Mouse (Mus musculus): ENCODE results near the gene C1ra.
"Not testable (repeated sequence)": the region's sequence is repeated elsewhere in the genome, so short reads cannot be mapped to it uniquely, and the experiment has no call there.

The C1ra gene

DNA sequence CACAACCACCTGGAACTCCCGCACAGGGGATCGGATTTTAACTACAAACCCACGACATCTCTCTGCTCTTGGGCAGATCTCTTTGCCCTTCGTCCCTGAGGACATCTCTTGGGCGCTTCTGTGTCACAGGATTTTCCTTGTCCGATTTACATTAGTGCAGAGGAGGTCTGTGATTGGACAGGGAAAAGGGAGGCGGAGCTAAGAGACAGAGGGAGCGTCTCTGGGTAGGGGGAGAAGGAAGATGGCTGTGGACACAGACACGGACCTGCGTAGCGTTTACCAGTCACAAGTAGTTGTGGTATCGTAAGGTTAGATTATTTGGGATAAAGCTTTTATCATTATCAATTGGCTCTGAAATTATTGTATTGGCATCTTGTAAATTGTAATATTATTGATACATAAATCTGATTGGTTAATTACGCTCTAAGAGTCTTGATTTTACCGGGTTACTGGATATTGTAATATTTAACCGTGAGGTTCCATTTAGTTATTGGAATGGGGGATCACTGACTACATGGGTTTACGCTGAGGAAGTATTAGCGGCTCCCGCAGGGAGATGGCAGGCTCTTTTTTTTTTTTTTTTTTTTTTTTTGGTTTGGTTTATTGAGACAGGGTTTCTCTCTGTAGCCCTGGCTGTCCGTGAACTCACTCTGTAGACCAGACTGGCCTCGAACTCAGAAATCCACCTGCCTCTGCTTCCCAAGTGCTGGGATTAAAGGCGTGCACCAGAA, 26.6 kb upstream of the C1ra start:
- in situ Hi-C loops (cut with MboI, MseI) = no loop called here

DNA sequence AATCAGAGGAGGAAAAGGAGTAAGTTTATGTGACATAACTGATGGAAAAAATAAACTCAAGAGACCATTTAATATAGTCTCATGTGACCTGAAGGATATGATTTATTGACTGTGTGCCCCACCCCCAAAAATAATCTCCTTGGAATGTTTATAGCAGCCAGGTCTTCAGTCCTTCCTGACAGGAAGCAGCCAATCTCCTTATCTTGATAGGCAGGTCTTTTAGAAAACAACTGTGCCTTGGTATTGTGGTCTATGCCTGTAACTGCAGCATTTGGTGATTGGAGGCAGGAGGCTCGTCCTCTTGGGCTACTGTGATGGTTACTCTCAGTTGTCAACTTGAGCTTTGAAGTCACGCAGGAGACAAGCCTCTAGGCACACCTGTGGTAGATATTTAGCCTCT, 24.7 kb upstream of the C1ra start:
- in situ Hi-C loops (cut with MboI, MseI) = no loop called here

DNA sequence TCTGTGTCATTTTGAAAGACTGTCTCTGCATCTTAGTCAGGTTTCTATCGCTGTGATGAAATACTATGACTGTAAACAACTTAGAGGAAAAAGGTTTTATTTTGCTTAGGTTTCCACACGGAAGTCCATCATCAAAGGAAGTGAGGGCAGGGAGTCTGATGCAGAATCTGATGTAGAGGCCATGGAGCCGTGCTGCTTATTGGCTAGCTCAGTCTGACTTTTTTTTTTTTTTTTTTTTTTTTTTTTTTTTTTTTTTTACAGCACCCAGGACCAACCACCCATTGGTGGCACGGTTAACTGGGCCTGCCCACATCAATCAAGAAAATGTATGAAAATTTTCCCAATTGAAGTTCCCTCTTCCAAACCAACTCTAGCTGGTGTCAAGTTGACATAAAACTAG, 23.3 kb upstream of the C1ra start:
- in situ Hi-C loops (cut with MboI, MseI) = no loop called here

DNA sequence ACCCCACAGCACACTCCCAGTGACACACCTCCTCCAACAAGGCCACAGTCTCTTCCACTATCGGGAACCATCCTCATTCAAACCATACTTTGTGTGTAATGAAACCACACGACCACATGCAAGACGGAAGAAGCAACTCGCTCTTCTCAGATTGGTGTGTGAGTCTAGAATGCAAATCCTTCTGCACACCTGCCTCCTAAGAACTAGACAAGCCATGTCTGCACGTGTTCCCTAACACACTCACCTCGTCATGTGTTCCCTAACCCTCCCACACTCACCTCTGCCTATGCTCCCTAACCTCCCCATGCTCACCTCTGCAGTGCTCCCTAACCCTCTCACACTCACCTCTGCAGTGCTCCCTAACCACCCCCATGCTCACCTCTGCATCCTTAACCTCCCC, 20.8 kb upstream of the C1ra start:
- in situ Hi-C loops (cut with MboI, MseI) = no loop called here

DNA sequence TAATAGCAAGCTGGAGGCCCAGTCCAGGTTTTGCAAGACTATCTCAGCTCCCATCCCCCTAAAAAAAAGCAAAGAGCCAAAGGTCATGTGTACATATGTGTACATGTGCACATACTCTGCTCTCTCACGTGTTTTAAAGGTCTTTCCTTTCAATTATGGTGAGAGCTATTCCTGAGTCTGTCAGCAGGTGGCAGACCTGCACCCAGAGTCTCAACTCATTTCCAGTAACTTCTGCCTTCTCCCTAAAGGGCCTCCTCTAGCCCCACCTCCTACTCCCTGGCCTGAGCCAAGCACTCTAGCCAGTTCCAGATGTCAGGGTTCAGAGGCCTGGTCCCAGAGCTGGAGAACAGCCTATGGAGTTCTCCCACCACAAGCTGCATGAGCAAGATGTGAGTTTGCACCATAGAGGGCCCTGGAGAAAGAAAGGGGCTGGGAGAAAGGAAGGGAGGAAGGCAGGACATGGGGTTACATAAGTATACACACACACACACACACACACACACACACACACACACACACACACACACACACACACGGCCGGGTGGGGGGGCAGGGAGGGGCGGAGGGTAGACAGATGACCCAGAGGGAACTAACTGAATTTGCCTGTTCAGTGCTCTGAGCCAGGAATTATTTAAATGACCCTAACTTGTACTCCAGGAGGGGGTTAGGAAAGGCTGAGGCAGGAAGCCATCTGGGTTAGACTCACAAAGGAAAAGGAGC, 19.2 kb upstream of the C1ra start, which contains the start of gene C1rl:
Gene C1rl (plus strand): TSS at position 272 of the 720 bp plus-strand sequence.
- in situ Hi-C loops (cut with MboI, MseI) = no loop called here

DNA sequence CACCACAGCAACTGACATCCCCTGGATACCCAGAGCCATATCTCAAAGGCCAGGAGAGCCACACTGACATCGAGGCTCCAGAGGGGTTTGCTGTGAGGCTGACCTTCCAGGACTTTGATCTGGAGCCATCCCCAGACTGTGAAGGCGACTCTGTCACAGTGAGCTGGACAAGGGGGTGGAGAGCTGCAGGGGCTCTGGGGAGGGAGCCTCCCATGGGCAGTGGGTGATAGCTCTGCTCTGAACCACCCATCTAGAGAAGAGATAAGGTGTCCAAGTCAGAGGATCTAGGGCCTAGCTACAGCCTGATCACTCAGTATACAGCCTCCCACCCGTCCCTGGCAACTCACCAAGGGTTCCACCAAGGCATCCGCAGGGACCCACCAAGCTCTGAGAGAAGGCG, 18.3 kb upstream of the C1ra start:
- in situ Hi-C loops (cut with MboI, MseI) = no loop called here

DNA sequence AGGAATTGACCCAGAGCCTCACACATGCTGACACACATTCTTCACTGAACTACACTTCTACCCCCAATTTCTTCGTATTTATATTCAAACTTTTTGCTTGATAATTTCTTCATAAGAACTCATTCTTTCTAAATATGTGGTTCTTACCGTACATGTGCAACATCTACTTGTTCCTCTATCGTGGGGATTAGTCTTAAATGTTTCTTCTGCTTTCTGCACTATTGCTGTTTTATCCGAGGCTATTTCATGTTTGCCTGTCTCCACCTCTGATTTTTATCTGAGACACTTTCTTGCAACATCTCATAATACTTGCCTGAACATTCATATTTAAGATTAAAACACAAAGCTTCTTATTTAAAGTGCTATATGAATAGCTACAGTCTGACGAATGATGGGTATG, 16.2 kb upstream of the C1ra start:
- in situ Hi-C loops (cut with MboI, MseI) = no loop called here

DNA sequence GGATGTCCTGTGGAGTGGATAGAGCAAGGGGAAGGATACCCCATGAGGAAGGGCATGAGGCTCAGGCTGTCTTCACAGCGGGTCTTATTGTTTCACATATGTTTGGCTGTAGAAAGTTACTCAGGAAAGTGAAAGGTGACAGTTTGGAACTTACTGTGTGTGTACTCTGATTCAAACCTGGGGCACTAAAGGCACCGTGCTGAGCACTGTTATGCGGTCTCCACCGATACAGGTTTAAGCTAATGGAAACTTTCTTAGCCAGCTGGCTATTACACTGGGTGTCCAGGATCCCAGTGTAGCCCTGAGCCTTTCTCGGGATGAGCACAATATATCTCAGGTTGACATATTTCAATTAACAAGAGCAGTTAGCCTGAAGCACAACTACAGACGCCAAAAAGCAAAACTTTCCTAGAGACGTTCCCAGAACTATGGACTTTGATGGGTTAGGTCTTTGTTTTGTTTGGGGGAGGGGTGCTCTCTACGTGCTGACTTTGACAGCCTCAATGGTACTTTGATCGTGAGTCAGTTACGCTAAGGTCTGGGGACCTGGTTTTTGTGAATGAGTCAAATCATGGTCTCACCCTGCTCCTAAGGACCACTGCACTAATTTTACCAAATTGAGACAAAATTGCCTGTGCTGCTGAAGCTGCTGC, 12.2 kb upstream of the C1ra start:
- in situ Hi-C loops (cut with MboI, MseI) = no loop called here

DNA sequence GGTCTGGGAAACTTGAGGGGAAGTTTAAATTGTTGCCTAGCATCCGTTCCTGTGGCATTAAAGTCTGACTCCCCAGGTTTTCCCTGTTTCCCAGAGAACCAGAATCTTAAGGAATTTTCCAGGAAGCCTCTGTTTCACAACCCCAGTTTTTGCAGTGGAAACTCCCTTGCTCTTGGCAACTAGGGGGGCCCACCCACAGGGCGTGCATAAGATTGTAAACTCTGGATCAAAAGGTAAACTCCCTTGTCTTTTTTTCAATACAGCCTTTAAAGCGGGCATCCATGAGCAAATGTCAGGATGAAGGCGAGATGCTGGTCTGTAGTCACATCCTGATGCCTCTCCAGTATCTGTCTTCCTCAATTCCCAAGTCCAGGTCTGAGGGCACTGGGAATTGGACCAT, 10.7 kb upstream of the C1ra start:
- in situ Hi-C loops (cut with MboI, MseI) = no loop called here

DNA sequence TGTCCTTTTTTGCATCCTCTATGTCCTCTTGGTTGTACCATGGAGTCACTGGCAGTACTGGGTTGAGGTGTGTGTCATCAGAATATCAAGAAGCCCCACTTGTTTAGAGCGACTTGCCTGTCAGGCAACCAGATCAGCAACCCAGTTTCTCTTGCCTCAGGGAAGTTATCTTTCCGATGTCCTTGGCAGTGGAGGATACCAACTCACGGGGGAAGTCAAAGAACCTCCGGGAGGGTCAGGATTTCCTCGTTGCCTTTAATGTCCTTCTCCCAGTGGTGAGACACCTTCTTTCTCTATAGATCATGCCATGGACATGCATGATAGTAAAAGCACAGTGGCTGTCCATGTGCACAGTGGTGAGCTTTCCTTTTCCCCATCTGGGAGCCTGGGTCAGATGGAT, 10.2 kb upstream of the C1ra start:
- in situ Hi-C loops (cut with MboI, MseI) = no loop called here

DNA sequence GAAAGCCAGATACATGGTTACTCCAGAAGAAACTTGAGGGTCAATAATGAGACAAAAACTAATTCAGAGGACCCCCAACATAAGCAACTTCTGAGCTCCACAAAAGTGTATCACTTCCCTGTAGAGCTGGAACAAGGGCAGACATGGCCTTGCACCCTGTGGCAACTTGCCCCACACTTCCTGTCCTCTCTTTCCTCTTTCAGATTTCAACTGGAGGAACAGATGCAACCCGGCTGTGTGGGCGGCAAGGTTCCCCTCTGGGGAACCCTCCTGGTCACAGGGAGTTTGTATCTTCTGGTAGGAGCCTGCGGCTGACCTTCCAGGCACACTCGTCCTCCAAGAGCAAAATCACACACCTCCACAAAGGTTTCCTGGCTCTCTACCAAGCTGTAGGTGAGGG, 7.2 kb upstream of the C1ra start:
- in situ Hi-C loops (cut with MboI, MseI) = no loop called here

DNA sequence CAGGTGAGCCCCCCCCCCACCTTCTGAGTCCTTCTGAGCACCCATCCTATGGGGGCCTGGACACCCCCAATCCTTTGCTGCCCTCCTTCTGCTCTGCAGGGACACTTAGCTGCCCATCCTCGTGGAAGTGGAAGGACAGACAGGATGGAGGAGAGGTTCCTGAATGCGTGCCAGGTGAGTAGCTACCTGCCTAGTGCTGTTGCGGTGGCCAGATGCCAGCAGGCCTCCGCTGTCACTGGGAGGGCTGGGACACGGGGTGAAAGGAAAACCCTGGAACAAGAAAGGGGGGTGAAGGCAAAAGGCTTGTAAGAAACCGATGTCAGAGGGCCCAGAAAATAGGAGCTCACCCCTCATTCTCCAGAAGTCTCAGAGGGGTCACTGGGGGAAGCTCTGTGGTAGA, 5.2 kb upstream of the C1ra start:
- in situ Hi-C loops (cut with MboI, MseI) = no loop called here

DNA sequence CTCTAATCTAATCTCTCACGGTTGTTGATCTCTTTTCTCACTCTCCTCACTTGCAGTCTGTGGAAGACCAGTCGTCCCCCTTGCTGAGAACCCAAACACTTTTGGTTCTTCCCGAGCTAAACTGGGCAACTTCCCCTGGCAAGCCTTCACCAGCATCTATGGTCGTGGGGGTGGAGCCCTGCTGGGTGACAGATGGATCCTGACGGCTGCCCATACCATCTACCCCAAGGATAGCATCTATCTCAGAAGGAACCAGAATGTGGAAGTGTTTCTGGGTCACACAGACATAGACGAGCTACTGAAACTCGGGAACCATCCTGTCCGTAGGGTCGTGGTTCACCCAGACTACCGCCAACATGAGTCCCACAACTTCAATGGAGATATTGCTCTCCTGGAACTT, 3.9 kb upstream of the C1ra start:
- in situ Hi-C loops (cut with MboI, MseI) = no loop called here

DNA sequence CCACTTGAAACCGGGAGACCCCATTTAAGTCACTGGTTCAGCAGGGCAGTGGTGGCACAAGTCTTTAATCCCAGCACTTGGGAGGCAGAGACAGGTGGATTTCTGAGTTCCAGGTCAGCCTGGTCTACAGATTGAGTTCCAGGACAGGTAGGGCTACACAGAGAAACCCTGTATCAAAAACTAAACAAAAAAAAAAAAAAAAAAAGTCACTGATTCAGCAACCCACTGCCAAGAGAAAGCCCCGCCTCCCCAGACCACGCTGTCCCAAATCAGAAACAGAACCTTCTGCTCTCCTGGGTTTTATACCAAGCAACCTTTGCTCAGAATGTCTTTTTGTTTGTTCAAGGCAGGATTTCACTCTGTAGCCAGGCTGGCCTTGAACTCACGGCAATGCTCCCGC, 3.0 kb upstream of the C1ra start:
- in situ Hi-C loops (cut with MboI, MseI) = not testable (repeated sequence)

DNA sequence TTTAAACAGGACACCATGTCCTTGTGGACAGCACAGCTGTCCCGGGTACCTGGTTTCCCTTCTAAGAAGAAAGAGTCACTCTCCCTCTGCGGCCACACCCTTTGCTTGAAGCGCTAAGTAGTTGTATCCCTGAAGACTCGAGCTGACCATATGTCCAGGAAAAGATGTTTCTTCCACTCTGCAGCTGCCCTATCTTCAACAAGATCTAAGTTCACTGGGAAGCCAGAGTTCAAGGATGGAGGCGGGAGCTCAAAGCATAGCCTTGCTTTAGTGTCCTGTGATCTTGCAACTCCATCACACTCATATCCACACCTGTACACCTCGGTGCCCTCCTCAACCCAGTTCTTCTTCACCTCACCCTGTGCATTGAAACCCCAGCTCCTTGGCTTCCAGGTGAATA, 269 bp upstream of the C1ra start:
- in situ Hi-C loops (cut with MboI, MseI) = no loop called here

DNA sequence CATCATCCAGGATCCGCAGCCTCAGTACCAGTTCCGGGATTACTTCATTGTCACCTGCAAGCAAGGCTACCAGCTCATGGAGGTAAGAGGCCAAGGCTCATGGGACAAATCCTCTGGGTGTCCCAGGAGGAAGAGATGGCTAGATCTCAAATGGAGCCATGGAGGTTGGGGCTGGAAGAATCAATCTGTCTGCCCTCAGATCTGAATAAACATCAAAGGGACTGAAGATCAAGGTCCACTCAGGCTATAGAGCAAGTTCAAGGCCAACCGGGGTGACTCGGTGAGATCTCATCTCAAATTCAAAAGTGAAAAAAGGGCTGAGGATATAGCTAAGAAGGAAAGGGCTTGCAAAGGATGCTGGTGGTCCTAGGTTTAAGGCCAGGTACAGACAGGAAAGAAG, 5.5 kb downstream of the C1ra start:
- in situ Hi-C loops (cut with MboI, MseI) = loop anchor here (5.0 kb wide), 1 partner anchor 55 kb away; the partner anchor contains the start of gene C1rb

DNA sequence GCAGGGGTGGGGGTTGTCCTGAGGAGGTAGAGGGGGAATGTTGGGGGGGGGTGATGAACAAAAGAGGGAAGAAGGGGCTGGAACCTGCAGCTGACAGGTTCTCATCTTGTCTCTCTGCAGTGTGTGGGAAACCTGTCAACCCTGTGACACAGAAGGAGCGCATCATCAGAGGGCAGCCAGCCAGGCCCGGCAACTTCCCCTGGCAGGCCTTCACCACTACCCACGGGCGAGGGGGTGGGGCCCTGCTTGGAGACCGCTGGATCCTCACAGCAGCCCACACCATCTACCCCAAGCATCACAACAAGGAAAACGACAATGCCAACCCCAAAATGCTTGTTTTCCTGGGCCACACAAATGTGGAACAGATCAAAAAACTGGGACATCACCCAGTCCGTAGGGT, 9.9 kb downstream of the C1ra start:
- in situ Hi-C loops (cut with MboI, MseI) = not testable (repeated sequence)

DNA sequence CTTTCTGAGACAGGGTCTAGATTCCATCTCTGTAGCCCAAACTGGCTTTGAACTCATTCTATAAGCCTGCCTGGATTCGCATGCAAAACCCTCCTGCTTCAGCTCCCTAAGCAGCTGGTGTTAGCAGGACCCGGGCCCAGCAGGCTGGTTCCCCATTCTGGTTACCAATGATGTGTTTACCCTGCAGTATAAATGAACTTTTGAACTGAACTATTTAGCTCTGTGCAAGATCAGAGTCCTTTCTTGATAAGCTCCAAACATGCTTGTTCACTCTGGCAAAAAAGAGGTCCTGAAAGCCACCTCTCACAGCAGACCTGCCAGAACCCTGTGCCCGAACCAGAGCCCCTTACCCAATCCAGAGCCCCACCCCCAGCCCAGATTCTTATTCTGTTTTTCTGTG, 15.7 kb downstream of the C1ra start:
- in situ Hi-C loops (cut with MboI, MseI) = no loop called here

DNA sequence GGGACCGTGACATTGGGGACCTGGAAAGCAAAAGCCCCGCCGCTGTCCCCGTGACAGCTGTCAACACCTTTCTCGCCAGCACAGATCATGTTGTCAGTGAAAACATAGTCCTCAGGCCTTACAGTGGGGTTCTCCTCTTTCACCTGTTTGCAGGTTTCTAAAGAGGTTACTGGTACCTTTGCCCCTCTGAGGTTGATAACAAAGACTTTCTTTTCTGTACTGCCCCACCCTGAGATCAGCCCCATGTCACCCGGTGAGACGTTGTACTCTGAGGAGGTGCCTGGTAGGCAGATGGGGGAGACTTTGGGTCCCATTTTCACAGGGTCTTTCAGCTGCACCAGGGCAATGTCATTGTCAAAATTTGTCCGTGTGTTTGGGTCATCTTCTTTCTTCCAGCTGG, 18.9 kb downstream of the C1ra start:
- in situ Hi-C loops (cut with MboI, MseI) = loop anchor here (5.0 kb wide), 1 partner anchor 96 kb away; no protein-coding TSS in a partner anchor

DNA sequence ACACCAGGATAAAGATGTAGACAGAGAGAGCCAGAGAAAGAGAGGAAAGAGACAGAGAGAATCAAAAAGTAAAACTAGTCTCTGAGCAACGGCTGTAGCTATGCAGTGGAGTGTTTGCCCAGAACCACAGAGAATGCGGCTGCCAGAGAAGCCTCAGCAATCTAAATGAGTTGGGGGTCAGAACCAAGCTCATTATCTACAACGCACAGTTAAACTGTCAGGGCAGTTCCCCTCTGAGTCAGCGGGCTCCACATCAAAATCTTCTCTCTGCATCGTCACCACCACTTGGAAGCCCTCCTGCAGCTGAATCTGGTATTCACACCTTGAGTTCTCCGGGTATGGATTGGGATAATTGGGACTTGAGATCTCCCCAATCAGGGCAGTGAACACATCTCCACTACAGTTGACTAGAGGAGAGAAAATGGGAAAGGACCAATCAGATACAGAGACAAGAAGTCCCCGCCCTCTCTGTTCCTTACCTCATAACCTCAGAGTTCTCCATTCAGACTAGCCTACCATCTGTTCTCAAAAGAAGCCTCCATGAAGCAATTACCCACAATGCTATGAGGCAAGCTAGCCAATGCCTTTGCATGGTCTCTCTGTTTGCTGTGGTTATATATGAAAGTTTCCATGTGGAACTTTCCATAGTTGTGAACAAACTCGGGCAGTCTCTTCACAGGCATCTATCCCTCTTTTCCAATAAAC, 24.1 kb downstream of the C1ra start:
- in situ Hi-C loops (cut with MboI, MseI) = not testable (repeated sequence)

DNA sequence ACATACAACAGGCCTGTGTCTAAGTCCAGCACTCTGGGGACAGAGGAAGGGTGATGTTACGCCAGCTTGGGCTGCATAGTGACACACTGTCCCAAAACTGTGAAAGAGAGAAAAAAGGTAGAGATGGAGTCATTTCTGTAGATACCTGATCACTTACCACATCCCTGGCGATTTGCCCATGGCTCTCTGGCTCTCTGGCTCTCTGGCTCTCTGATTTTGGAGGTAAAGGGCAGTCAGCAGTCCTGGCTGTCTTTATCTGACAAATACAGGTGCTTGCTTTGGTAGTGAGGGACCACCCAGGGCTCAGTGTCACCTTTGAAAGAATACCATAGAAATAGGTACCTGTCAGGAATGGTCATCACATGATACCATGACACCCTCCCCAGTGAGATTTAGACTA, 29.0 kb downstream of the C1ra start:
- in situ Hi-C loops (cut with MboI, MseI) = not testable (repeated sequence)

DNA sequence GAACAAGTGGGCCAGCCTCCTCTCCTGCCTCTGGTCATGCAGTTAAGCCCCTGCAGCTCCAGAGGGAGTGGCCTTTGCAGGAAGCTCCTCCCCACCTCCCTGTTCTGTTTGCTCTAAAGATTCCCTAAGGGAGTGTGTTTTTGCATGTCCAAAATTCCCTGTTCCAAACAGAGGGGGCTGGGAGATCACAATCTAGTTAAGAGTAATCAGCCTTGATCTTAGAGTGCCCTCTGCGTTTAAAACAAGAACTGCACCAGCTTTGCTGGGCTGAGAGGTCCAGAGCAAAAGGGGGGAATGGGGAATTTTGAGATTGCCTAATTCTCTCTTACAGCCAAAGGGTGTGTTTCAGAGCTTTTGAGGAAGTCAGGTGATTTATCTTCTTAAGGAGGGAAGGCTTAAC, 30.1 kb downstream of the C1ra start, which contains the start of gene C1s1:
Gene C1s1 (minus strand): TSS at position 76 of the 400 bp plus-strand sequence.
- in situ Hi-C loops (cut with MboI, MseI) = not testable (repeated sequence)
